Mouse (Mus musculus) hindbrain, postnatal 0 days (tissue): ENCODE results near the gene Hist1h4h. TPM values are rescaled to one million over a fixed set of nuclear protein-coding genes. Genes with fewer than 3 reads are reported as not detected.
"Not testable (repeated sequence)": the region's sequence is repeated elsewhere in the genome, so short reads cannot be mapped to it uniquely, and the experiment has no call there.

ENCODE experiments used
- ATAC-seq: fragments of 200-750 bp; cut with Nextera tagmentation; 2 replicates; pipeline ENCODE4 v1.8.0; 2017; ENCODE audit warnings: mild to moderate bottlenecking, moderate TSS enrichment, moderate library complexity
- DNase-seq: peaks from one replicate; pipeline ENCODE4 v3.0.0-alpha.2; 2015; ENCODE audit warnings: low spot score
- H3K27ac ChIP-seq: fragments of 300-500 bp; sonication (generic); 2 replicates; pipeline ENCODE4 v1.5.1; 2014; ENCODE audit warnings: mild to moderate bottlenecking
- H3K27me3 ChIP-seq: fragments of 300-500 bp; sonication (generic); 2 replicates; pipeline ENCODE4 v1.6.1; 2014; ENCODE audit warnings: low read length, mixed read lengths; ENCODE audit not compliant: insufficient read depth
- H3K36me3 ChIP-seq: fragments of 300-500 bp; sonication (generic); 2 replicates; pipeline ENCODE4 v1.6.1; 2014; ENCODE audit warnings: low read length, mixed read lengths; ENCODE audit not compliant: insufficient read depth
- H3K4me1 ChIP-seq: fragments of 300-500 bp; sonication (generic); 2 replicates; pipeline ENCODE4 v1.6.1; 2014; ENCODE audit warnings: antibody characterized with exemption, low read length, mixed read lengths; ENCODE audit not compliant: insufficient read depth
- H3K4me2 ChIP-seq: fragments of 300-500 bp; sonication (generic); 2 replicates; pipeline ENCODE4 v1.6.1; 2014; ENCODE audit warnings: low read depth, mild to moderate bottlenecking, low read length, moderate library complexity, mixed read lengths
- H3K4me3 ChIP-seq: fragments of 300-500 bp; sonication (generic); 2 replicates; pipeline ENCODE4 v1.5.1; 2014; ENCODE audit warnings: low read length
- H3K9ac ChIP-seq: fragments of 300-500 bp; sonication (generic); replicated peaks from 2 replicates; pipeline ENCODE4 v1.6.1; 2014; ENCODE audit warnings: mild to moderate bottlenecking, low read length, moderate library complexity, mixed read lengths
- H3K9me3 ChIP-seq: fragments of 300-500 bp; sonication (generic); 2 replicates; pipeline ENCODE4 v1.6.1; 2016; ENCODE audit warnings: low read length, mixed read lengths
- CTCF ChIP-seq: IDR thresholded peaks from 2 replicates; pipeline ENCODE4 v1.5.1; 2016; ENCODE audit warnings: antibody characterized with exemption, control low read depth, low read depth
- WGBS: fragments of 180-500 bp; shearing (Covaris S2); extraction: QIAGEN DNeasy Blood & Tissue Kit; methylation state at CpG from one replicate; pipeline ENCODE4 v1.1.7; 2014; 5-methylcytosine and 5-hydroxymethylcytosine counted together
- polyA plus RNA-seq: library from polyadenylated mRNA; unstranded; fragments of >200 nt; fragmentation: Nextera tagmentation; extraction: Ambion mirVana; gene quantifications from 2 replicates; pipeline ENCODE4 v1.2.1, GENCODE M21; 2015
- total RNA-seq: library from RNA; depleted of rRNA; stranded (reverse); fragments of >200 nt; gene quantifications from 2 replicates; pipeline ENCODE4 v1.2.3, GENCODE M21; 2014

Gene Hist1h4h
- total and polyA plus RNA-seq, 2 experiments from 2014 or later: 4.2 to 3,828 TPM

DNA sequence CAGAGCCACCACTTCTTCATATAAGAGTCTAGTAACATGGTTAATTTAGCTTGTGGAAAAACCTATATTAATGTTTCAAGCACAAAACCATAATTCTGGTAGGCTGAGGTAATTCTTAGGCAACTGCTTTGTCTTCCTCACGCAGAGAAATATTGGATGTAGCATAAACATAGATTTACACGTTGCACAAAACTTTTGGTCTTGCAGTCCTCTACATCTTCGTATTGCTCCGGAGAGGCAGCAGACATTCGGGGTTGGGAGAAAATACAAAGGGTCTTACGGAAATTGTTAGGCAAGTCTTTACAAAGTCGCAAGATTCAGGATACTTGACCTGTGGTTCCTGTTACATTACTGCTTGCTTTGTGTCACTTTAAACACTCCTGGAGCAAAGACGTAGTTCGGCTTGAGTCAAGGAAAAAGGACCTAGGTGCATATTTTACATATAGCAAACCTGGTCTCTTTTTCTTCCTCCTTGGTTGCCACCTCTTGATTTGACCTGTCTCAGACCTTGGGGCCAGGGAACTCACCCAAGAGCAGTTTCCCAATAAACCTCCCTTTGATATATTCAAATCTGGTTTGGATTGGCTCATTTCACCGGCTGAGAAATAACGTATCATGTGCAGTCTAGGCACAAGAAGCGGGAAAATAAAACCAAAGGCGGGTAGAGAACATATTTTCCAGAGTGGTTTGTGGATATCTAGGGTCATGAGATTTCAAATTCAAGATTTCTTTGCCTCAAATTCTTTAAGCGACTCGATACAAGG, 3.7 kb downstream of the Hist1h4h start:
- TF ChIP-seq CTCF: no peak
- WGBS: under 1% methylated on average over 15 of the region's 15 CpGs
- Histone ChIP-seq H3K4me2 (peak overlapping the region; percentile 61), H3K27me3 (no peaks in the 10 kb centered on the region), H3K36me3 (no peaks in the 10 kb centered on the region), H3K27ac (peak overlapping the region; percentile 64; the same call in 1 of the 2 replicates), H3K9me3 (no peaks in the 10 kb centered on the region), H3K4me1 (peaks cover 7% of the 10 kb centered on the region; the same call in 1 of the 2 replicates), H3K4me3 (peak overlapping the region; percentile 49), H3K9ac (peak overlapping the region; percentile 25; the same call in 1 of the 2 replicates)
- DNase-seq: no peak
- ATAC-seq: 0 out of 2 replicates have a peak, but pooled peaks have one; percentile 10

DNA sequence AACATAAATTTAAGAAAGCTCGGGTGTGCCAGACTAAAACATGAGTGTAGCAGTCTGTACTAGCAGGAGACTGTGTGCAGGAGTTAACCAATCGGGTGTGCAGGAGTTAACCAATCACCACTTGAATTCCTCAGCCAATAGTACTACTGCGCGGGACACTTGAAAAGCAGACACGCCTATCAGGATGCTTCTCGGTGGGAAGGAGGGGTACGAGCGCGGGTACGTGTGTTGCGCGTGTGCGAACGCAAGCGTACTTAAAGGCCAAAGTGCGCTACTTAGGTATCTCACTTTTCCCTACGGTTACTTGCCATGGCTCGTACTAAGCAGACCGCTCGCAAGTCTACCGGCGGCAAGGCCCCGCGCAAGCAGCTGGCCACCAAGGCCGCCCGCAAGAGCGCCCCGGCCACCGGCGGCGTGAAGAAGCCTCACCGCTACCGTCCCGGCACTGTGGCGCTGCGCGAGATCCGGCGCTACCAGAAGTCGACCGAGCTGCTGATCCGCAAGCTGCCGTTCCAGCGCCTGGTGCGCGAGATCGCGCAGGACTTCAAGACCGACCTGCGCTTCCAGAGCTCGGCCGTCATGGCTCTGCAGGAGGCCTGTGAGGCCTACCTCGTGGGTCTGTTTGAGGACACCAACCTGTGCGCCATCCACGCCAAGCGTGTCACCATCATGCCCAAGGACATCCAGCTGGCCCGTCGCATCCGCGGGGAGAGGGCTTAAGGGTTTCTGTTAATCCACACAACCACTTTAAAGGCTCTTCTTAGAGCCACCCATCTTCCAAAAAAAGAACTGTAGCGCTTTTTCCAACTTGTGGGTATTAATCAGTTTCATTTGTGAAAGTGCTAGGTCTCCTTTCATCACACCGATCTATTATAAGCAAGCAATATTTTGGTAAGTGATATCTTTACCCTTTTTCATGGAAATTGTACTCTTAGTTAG, 4.6 kb downstream of the Hist1h4h start, which contains the start of gene Hist1h3g:
TSS of gene Hist1h3g (plus strand) at position 286 of the 939 bp plus-strand sequence.
- ATAC-seq: peak; percentile 92
- under 1% methylated on average over 42 of the region's 62 CpGs for WGBS
- DNase-seq: peak; percentile 96
- not testable (repeated sequence) for H3K36me3 ChIP-seq, H3K27me3 ChIP-seq, H3K9me3 ChIP-seq, H3K4me1 ChIP-seq
- Histone ChIP-seq H3K9ac (peak within 1 kb of the TSS; percentile 25; the same call in 1 of the 2 replicates), H3K4me2 (peak within 1 kb of the TSS; percentile 61), H3K4me3 (peak within 1 kb of the TSS; percentile 49), H3K27ac (peak within 1 kb of the TSS; percentile 64; the same call in 1 of the 2 replicates)

DNA sequence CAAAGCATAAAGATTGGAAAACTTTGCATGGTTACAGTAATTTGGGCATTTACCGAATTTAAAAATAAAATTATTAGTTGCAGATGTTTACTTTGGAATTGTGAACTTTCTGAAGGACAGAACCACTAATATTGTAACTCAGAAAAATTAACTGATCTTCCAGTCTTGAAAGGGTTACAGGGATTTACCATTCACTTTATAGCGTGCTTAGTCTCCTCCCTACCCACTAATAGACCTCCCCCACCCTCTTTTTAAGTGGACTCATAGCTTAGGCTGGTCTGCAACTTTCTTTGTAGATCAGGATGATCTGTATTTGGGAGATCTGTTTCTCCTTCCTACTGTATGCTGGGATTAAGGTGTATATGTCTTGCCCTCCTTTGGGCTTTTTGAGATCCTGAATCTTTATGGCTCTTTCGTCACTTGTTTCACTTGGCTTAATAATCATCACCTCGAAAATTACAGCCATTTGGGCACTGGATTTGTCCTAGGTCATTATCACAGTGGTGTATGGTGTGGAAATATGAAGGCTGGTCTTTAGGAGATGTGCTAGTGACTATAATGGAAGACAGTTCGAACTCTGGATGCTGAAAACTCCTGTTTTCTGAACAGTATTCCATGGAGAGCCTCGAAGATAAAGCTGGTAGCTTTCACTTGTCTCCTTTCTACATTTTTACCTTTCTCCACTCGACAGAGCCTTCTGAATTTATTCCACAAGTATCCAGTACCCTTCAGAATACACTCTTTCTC, 5.4 kb downstream of the Hist1h4h start:
- no peak overlapping the region for H3K9ac ChIP-seq
- TF ChIP-seq CTCF: no peak
- peak overlapping the region; percentile 49 for H3K4me3 ChIP-seq
- H3K27me3 ChIP-seq: no peaks in the 10 kb centered on the region
- peaks cover 7% of the 10 kb centered on the region; the same call in 1 of the 2 replicates for H3K4me1 ChIP-seq
- H3K27ac ChIP-seq: no peak overlapping the region
- H3K9me3 ChIP-seq: no peaks in the 10 kb centered on the region
- WGBS: 22% methylated on average over 7 of the region's 7 CpGs
- no peak for DNase-seq
- ATAC-seq: no peak
- peak overlapping the region; percentile 61 for H3K4me2 ChIP-seq
- no peaks in the 10 kb centered on the region for H3K36me3 ChIP-seq

DNA sequence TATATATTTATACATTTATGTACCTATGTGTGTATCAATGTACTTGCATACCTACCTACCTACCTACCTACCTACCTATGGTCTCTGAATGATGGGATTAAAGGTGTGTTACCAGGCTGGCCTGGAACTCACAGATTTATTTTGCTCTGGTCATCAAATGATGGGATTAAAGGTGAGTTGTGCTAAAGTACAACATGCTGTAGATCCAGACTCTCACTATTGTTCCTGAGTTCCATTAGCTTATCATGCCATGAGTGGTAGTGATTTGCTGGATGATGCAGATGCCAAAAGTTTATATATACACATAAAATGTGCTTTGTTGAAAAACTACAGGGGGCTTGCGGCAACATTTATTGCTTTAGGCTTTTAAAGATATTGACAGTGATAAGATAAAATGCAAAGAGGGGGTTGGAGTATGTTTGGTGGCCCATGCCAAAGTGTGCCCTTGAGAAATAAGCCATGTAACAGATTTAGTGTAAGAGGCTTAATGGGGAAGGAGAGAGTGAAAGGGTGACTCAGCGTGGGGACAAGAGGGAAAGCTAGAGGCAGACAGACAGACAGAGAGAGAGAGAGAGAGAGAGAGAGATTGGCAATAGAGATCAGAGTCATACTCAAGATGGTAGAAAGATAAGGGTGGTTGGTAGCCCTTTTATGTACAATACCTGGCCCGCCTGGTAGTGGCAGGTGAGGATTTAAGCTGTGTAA, 6.3 kb downstream of the Hist1h4h start:
- TF ChIP-seq CTCF: no peak
- Histone ChIP-seq H3K4me3 (no peak overlapping the region), H3K27me3 (no peaks in the 10 kb centered on the region), H3K9ac (no peak overlapping the region), H3K9me3 (no peaks in the 10 kb centered on the region), H3K4me2 (peak overlapping the region; percentile 61; the same call in 1 of the 2 replicates), H3K4me1 (peaks cover 7% of the 10 kb centered on the region; the same call in 1 of the 2 replicates), H3K36me3 (no peaks in the 10 kb centered on the region), H3K27ac (no peak overlapping the region)
- no peak for DNase-seq
- ATAC-seq: no peak
- 74% methylated on average over 3 of the region's 3 CpGs for WGBS

DNA sequence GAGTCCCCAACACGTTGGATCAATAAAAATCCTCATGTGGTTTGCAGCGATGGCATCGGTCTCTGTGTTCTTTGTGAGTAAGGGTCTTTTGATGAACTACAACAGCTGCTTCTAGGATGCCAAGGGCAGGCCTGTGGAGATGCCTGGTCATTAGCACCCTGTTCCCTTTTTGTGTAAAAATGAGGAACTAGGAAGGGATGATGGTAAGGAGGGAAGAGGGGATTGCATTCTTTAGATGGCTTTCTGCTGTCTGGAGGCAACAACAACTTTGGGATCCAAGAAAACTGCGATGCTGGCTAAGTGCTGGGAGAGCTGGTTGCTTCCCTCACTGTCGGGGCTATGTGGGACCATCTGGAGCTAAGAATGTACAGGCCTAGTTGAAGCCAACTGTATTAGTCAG, 7.4 kb downstream of the Hist1h4h start:
- Histone ChIP-seq H3K9me3 (no peaks in the 10 kb centered on the region), H3K27me3 (no peaks in the 10 kb centered on the region), H3K4me1 (peaks cover 7% of the 10 kb centered on the region; the same call in 1 of the 2 replicates), H3K36me3 (no peaks in the 10 kb centered on the region), H3K9ac (no peak overlapping the region), H3K4me2 (no peak overlapping the region), H3K4me3 (no peak overlapping the region), H3K27ac (no peak overlapping the region)
- WGBS: 73% methylated on average over 5 of the region's 5 CpGs
- DNase-seq (no peak), ATAC-seq (no peak)
- no peak for TF ChIP-seq CTCF

DNA sequence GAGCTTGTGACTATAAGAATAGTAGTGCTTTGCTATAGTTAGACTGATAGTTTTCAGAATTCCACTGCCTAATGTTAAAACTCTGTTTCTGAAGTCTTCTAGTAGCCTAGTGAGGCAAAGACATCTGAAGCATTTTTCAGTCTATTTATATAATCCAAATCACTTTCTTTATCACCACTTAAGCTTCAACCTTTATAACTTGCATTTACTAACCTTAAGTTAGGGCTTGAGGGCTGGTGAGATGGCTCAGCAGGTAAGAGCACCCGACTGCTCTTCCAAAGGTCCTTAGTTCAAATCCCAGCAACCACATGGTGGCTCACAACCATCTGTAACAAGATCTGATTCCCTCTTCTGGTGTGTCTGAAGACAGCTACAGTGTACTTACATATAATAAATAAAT, 9.0 kb downstream of the Hist1h4h start:
- H3K27ac ChIP-seq, ATAC-seq, H3K4me3 ChIP-seq, DNase-seq, H3K36me3 ChIP-seq, H3K9ac ChIP-seq, H3K4me2 ChIP-seq, H3K4me1 ChIP-seq, H3K27me3 ChIP-seq, H3K9me3 ChIP-seq: not testable (repeated sequence)
- WGBS: 87% methylated on average over 1 of the region's 1 CpGs
